Mouse (Mus musculus) CH12.LX (cell line): ENCODE measurements around the gene Etv6. TPM values are rescaled to one million over a fixed set of nuclear protein-coding genes. Genes with fewer than 3 reads are reported as not detected.

Experiments
- DNase-seq: peaks from one replicate; pipeline ENCODE4 v3.0.0-alpha.2; 2013; ENCODE audit errors: extremely low read depth
- H3K27ac ChIP-seq: 2 replicates; pipeline ENCODE4 v1.5.1; 2012; ENCODE audit warnings: low read depth, mild to moderate bottlenecking, control low read depth, moderate library complexity; ENCODE audit not compliant: insufficient read depth
- H3K27me3 ChIP-seq: replicated peaks from 2 replicates; pipeline ENCODE3; 2012; ENCODE audit warnings: inconsistent platforms
- H3K36me3 ChIP-seq, 2 experiments: replicated peaks in 1 of 2; 2 replicates each; pipeline versions ENCODE3 to v1.6.1; 2012; ENCODE audit warnings: inconsistent platforms in 1 of 2, low read length in 1 of 2, mild to moderate bottlenecking in 1 of 2, mixed read lengths in 1 of 2, moderate library complexity in 1 of 2; ENCODE audit not compliant: control insufficient read depth in 1 of 2, insufficient read depth in 1 of 2
- H3K4me1 ChIP-seq, 2 experiments: 2 replicates each; pipeline ENCODE4 v1.6.1; 2012; ENCODE audit warnings: inconsistent platforms in 1 of 2, moderate library complexity in 1 of 2; ENCODE audit not compliant: insufficient read depth in 2 of 2, control insufficient read depth in 1 of 2
- H3K4me2 ChIP-seq: 2 replicates; pipeline ENCODE4 v1.6.1; 2012; ENCODE audit warnings: low read depth, mild to moderate bottlenecking, control low read depth; ENCODE audit not compliant: poor library complexity, insufficient read depth, severe bottlenecking
- H3K4me3 ChIP-seq, 3 experiments: fragments of 150-350 bp in 1 of 3; sonication (generic) in 1 of 3; replicated peaks in 1 of 3; 2 replicates each; pipeline versions ENCODE3 to v1.5.1; 2011 to 2012; ENCODE audit warnings: low read depth in 2 of 3, low read length in 2 of 3, mild to moderate bottlenecking in 2 of 3, moderate library complexity in 2 of 3, control low read depth in 1 of 3, improper control_type of control experiment in 1 of 3, inconsistent platforms in 1 of 3, mixed read lengths in 1 of 3; ENCODE audit not compliant: poor library complexity in 1 of 3
- H3K79me2 ChIP-seq: replicated peaks from 2 replicates; pipeline ENCODE4 v1.6.1; 2012; ENCODE audit warnings: mild to moderate bottlenecking, moderate library complexity; ENCODE audit not compliant: control insufficient read depth, poor library complexity, insufficient read depth, severe bottlenecking; ENCODE audit errors: extremely low read depth
- H3K9ac ChIP-seq: 2 replicates; pipeline ENCODE4 v1.6.1; 2012; ENCODE audit warnings: low read depth, mild to moderate bottlenecking, control low read depth, moderate library complexity; ENCODE audit not compliant: insufficient read depth
- H3K9me3 ChIP-seq: replicated peaks from 2 replicates; pipeline ENCODE3; 2012; ENCODE audit warnings: low read length, inconsistent platforms, mixed read lengths
- ELF1 ChIP-seq: IDR thresholded peaks from 2 replicates; pipeline ENCODE4 v1.6.1; 2014; ENCODE audit warnings: low read depth, mild to moderate bottlenecking, inconsistent platforms, low read length, improper control_type of control experiment
- MAX ChIP-seq: IDR thresholded peaks from 2 replicates; pipeline ENCODE4 v1.6.1; 2011; ENCODE audit warnings: low read length, improper control_type of control experiment
- MEF2A ChIP-seq: IDR thresholded peaks from 2 replicates; pipeline ENCODE4 v1.6.1; 2014; ENCODE audit warnings: low read depth, mild to moderate bottlenecking, inconsistent platforms, low read length, improper control_type of control experiment, borderline replicate concordance
- MXI1 ChIP-seq: IDR thresholded peaks from 2 replicates; pipeline ENCODE4 v1.6.1; 2011; ENCODE audit warnings: mild to moderate bottlenecking, low read depth, low read length, improper control_type of control experiment
- MYC ChIP-seq: IDR thresholded peaks from 2 replicates; pipeline ENCODE4 v1.6.1; 2011; ENCODE audit warnings: low read depth, mild to moderate bottlenecking, improper control_type of control experiment, low read length
- NRF1 ChIP-seq: IDR thresholded peaks from 2 replicates; pipeline ENCODE4 v1.6.1; 2014; ENCODE audit warnings: low read depth, mild to moderate bottlenecking, inconsistent platforms, low read length, improper control_type of control experiment, moderate library complexity
- PAX5 ChIP-seq: IDR thresholded peaks from 2 replicates; pipeline ENCODE4 v1.6.1; 2012; ENCODE audit warnings: low read length, inconsistent platforms, mixed read lengths
- TCF12 ChIP-seq: IDR thresholded peaks from 2 replicates; pipeline ENCODE4 v1.6.1; 2014; ENCODE audit warnings: low read depth, mild to moderate bottlenecking, inconsistent platforms, low read length, improper control_type of control experiment
- ZKSCAN1 ChIP-seq: IDR thresholded peaks from 2 replicates; pipeline ENCODE4 v1.6.1; 2012; ENCODE audit warnings: low read depth, inconsistent platforms, low read length, improper control_type of control experiment, borderline replicate concordance
- ZNF384 ChIP-seq: IDR thresholded peaks from 2 replicates; pipeline ENCODE4 v1.6.1; 2012; ENCODE audit warnings: low read depth, low read length, improper control_type of control experiment, inconsistent platforms
- dilution Hi-C: fragments of 300-500 bp; cut with MboI; formaldehyde crosslinking; loops from 2 replicates; pipeline ENCODE4 v1.14.3; 2020; ENCODE audit warnings: low sequenced_read_pairs; ENCODE audit not compliant: extremely low pct_unique_long_range_greater_than_20kb, extremely low pct_ligation_motif_present
- in situ Hi-C: fragments of 300-500 bp; cut with MboI; formaldehyde crosslinking; loops from 3 replicates; pipeline ENCODE4 v1.14.3; 2019; ENCODE audit warnings: low sequenced_read_pairs, low pct_ligation_motif_present, low pct_unique_long_range_greater_than_20kb, mixed read lengths
- polyA plus RNA-seq: library from polyadenylated mRNA; unstranded; fragments of >175 nt; gene quantifications from 2 replicates; pipeline ENCODE4 v1.2.1, GENCODE M21; 2012; ENCODE audit warnings: low read depth; ENCODE audit not compliant: insufficient read length
- total RNA-seq, 2 experiments: library from RNA; depleted of rRNA; stranded (reverse); fragments of 300-350 nt in 1 of 2; fragments of >200 nt in 1 of 2; gene quantifications; 2 replicates each; pipeline ENCODE4 v1.2.3; 2012 to 2014

Etv6 gene
- total and polyA plus RNA-seq, 3 experiments, result 7.6 to 29.5 (median 10.1) TPM

GRCm38 (mm10) chr6:134079112-134079511 lies 43.6 kb downstream of the Etv6 start:
- Histone ChIP-seq H3K9ac (no peak overlapping the region), H3K79me2 (peaks cover 3% of the 10 kb centered on the region; the same call in 1 of the 2 replicates), H3K36me3 (peaks cover 0 to 79% of the 10 kb centered on the region in 2 experiments), H3K4me3 (no peak overlapping the region), H3K9me3 (no peaks in the 10 kb centered on the region), H3K4me1 (peaks cover 4 to 58% of the 10 kb centered on the region in 2 experiments; a peak in 3 of 4 replicates), H3K27ac (no peak overlapping the region), H3K27me3 (no peaks in the 10 kb centered on the region), H3K4me2 (no peak overlapping the region)
- no peak for TF ChIP-seq MEF2A
- no peak for TF ChIP-seq PAX5
- no peak for TF ChIP-seq TCF12
- no peak for TF ChIP-seq MYC
- TF ChIP-seq NRF1, result no peak
- no peak for TF ChIP-seq ZNF384
- no peak for TF ChIP-seq ZKSCAN1
- no peak for TF ChIP-seq MXI1
- in situ Hi-C loops, result no loop called here
- no peak for DNase-seq
- dilution Hi-C loops, result no loop called here

GRCm38 (mm10) chr6:134079563-134079962 lies 44.1 kb downstream of the Etv6 start:
- TF ChIP-seq ZNF384, result no peak
- peaks cover 4 to 55% of the 10 kb centered on the region in 2 experiments; a peak in 3 of 4 replicates for H3K4me1 ChIP-seq
- H3K9ac ChIP-seq, result no peak overlapping the region
- DNase-seq, result no peak
- H3K36me3 ChIP-seq, result peaks cover 0 to 76% of the 10 kb centered on the region in 2 experiments
- in situ Hi-C loops (no loop called here), dilution Hi-C loops (no loop called here)
- H3K27ac ChIP-seq, result no peak overlapping the region
- H3K9me3 ChIP-seq, result no peaks in the 10 kb centered on the region
- H3K27me3 ChIP-seq, result no peaks in the 10 kb centered on the region
- peaks cover 3% of the 10 kb centered on the region; the same call in 1 of the 2 replicates for H3K79me2 ChIP-seq
- no peak overlapping the region for H3K4me2 ChIP-seq
- no peak overlapping the region for H3K4me3 ChIP-seq

DNA sequence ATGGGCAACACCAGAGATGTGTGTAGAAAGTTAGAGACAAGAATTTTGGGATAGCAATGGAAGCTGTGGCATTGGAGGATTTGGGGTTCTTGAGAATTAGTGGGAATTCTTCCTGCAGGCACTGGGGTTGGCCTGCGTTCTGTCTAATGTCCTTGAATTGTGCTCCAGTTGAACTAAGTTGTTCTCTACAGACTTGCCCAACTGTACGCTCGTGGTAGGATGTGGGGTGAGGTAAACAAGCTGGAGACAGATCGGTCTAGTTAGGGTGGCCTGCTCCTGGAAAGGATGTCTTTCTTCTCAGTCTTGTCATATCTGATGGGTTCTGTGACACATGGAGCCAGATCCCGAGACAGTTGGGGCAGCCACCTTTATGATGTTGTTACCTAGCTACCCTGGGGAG lies 45.4 kb downstream of the Etv6 start:
- no peak overlapping the region for H3K4me3 ChIP-seq
- H3K4me1 ChIP-seq, result peaks cover 4 to 64% of the 10 kb centered on the region in 2 experiments; a peak in 3 of 4 replicates
- DNase-seq, result no peak
- H3K27me3 ChIP-seq, result no peaks in the 10 kb centered on the region
- H3K27ac ChIP-seq, result no peak overlapping the region
- H3K79me2 ChIP-seq, result peaks cover 3% of the 10 kb centered on the region; the same call in 1 of the 2 replicates
- no peak overlapping the region for H3K4me2 ChIP-seq
- H3K9ac ChIP-seq, result no peak overlapping the region
- H3K36me3 ChIP-seq, result peaks cover 0 to 74% of the 10 kb centered on the region in 2 experiments
- no peak for TF ChIP-seq MAX
- no peak for TF ChIP-seq ELF1
- in situ Hi-C loops (no loop called here), dilution Hi-C loops (no loop called here)
- H3K9me3 ChIP-seq, result no peaks in the 10 kb centered on the region
